Mouse (Mus musculus) G1E (cell line): ENCODE data around the gene Tspan17. TPM values are rescaled to one million over a fixed set of nuclear protein-coding genes. Genes with fewer than 3 reads are reported as not detected.

ENCODE experiments used
- ATAC-seq: 2 replicates; pipeline ENCODE4 v1.8.0; 2016; ENCODE audit warnings: mild to moderate bottlenecking; ENCODE audit not compliant: insufficient number of reproducible peaks, poor library complexity, low FRiP score, severe bottlenecking; ENCODE audit errors: extremely low read depth
- DNase-seq: peaks from one replicate; pipeline ENCODE4 v3.0.0; 2012; ENCODE audit warnings: low spot score
- H3K27me3 ChIP-seq: 2 replicates; pipeline ENCODE4 v1.6.1; 2012; ENCODE audit warnings: mild to moderate bottlenecking, low read length, inconsistent platforms; ENCODE audit not compliant: insufficient read depth
- H3K36me3 ChIP-seq: replicated peaks from 2 replicates; pipeline ENCODE3; 2012; ENCODE audit warnings: mild to moderate bottlenecking, inconsistent platforms
- H3K4me1 ChIP-seq: 2 replicates; pipeline ENCODE4 v1.6.1; 2012; ENCODE audit warnings: low read depth, low read length, inconsistent platforms, mixed read lengths; ENCODE audit not compliant: insufficient read depth
- H3K4me3 ChIP-seq: 2 replicates; pipeline ENCODE4 v1.5.1; 2012; ENCODE audit warnings: low read depth, mild to moderate bottlenecking, inconsistent platforms, low read length, moderate library complexity, mixed read lengths
- H3K9me3 ChIP-seq: replicated peaks from 2 replicates; pipeline ENCODE4 v1.6.1; 2012; ENCODE audit warnings: inconsistent platforms
- CTCF ChIP-seq: IDR thresholded peaks from 2 replicates; pipeline ENCODE4 v1.5.1; 2012; ENCODE audit warnings: low read depth, low read length, inconsistent platforms, mixed read lengths
- GATA1 ChIP-seq: IDR thresholded peaks from 2 replicates; pipeline ENCODE4 v1.6.1; 2012; ENCODE audit warnings: borderline replicate concordance, low read length, inconsistent platforms, mixed read lengths
- GATA2 ChIP-seq: IDR thresholded peaks from 2 replicates; pipeline ENCODE4 v1.6.1; 2012; ENCODE audit warnings: low read depth, low read length, inconsistent platforms, borderline replicate concordance
- POLR2AphosphoS5 ChIP-seq: IDR thresholded peaks from 2 replicates; pipeline ENCODE4 v1.6.1; 2012; ENCODE audit warnings: low read depth, low read length, inconsistent platforms; ENCODE audit not compliant: insufficient replicate concordance
- TAL1 ChIP-seq: conservative IDR thresholded peaks from 2 replicates; pipeline ENCODE4 v1.6.1; 2012; ENCODE audit warnings: low read depth, low read length, inconsistent platforms, mixed read lengths
- polyA plus RNA-seq: library from polyadenylated mRNA; stranded (reverse); fragments of >175 nt; gene quantifications from 2 replicates; pipeline ENCODE4 v1.2.3, GENCODE M21; 2012
- total RNA-seq, 2 experiments: library from RNA; stranded (forward) in 1 of 2; stranded (reverse) in 1 of 2; fragments of 200-1000 nt in 1 of 2; fragments of >200 nt in 1 of 2; fragmentation: Nextera tagmentation in 1 of 2; gene quantifications; 2 replicates each; pipeline ENCODE4 v1.2.3; 2014 to 2017

Tspan17 gene
- total and polyA plus RNA-seq, 3 experiments = 0.43 to 2.0 (median 1.7) TPM

- no peak within 1 kb of the TSS for H3K4me3 ChIP-seq
- H3K27me3 ChIP-seq = no peaks in the 10 kb centered on the region
- H3K36me3 ChIP-seq = no peaks in the 10 kb centered on the region
- DNase-seq (no peak), ATAC-seq (no peak)
- H3K4me1 ChIP-seq = no peaks in the 10 kb centered on the region
- TF ChIP-seq GATA1 = no peak
- no peak for TF ChIP-seq GATA2
- TF ChIP-seq TAL1 = no peak
- no peak for TF ChIP-seq CTCF
- TF ChIP-seq POLR2AphosphoS5 = no peak
- peaks cover 15% of the 10 kb centered on the region for H3K9me3 ChIP-seq
Measured at GRCm38 (mm10) chr13:54749864-54750411, 39.2 kb upstream of the Tspan17 start, which contains the start of gene Gprin1. Gprin1 (minus strand) TSS chr13:54749874.

- no peak for TF ChIP-seq GATA1
- TF ChIP-seq TAL1 = no peak
- no peak for TF ChIP-seq CTCF
- no peak for TF ChIP-seq POLR2AphosphoS5
- no peak for TF ChIP-seq GATA2
- Histone ChIP-seq H3K4me1 (no peaks in the 10 kb centered on the region), H3K27me3 (no peaks in the 10 kb centered on the region), H3K9me3 (peaks cover 15% of the 10 kb centered on the region), H3K4me3 (no peak overlapping the region), H3K36me3 (no peaks in the 10 kb centered on the region)
- ATAC-seq = no peak
- DNase-seq = no peak
Measured at GRCm38 (mm10) chr13:54750699-54751098, 38.5 kb upstream of the Tspan17 start.

GRCm38 (mm10) chr13:54752656-54753055, 36.5 kb upstream of the Tspan17 start:
- H3K4me1 ChIP-seq = no peaks in the 10 kb centered on the region
- ATAC-seq = no peak
- no peaks in the 10 kb centered on the region for H3K36me3 ChIP-seq
- H3K27me3 ChIP-seq = no peaks in the 10 kb centered on the region
- H3K9me3 ChIP-seq = peaks cover 15% of the 10 kb centered on the region
- no peak overlapping the region for H3K4me3 ChIP-seq
- TF ChIP-seq CTCF (no peak), GATA2 (no peak), TAL1 (no peak), POLR2AphosphoS5 (no peak), GATA1 (no peak)
- no peak for DNase-seq

GRCm38 (mm10) chr13:54753733-54754132, 35.4 kb upstream of the Tspan17 start:
- Histone ChIP-seq H3K36me3 (no peaks in the 10 kb centered on the region), H3K4me1 (no peaks in the 10 kb centered on the region), H3K9me3 (peaks cover 14% of the 10 kb centered on the region), H3K27me3 (no peaks in the 10 kb centered on the region; the same call in 1 of the 2 replicates), H3K4me3 (no peak overlapping the region; the same call in 1 of the 2 replicates)
- TF ChIP-seq GATA2 (no peak), GATA1 (no peak), POLR2AphosphoS5 (no peak), TAL1 (no peak), CTCF (no peak)
- no peak for DNase-seq
- no peak for ATAC-seq

- ATAC-seq = no peak
- no peak overlapping the region for H3K4me3 ChIP-seq
- DNase-seq = no peak
- H3K36me3 ChIP-seq = no peaks in the 10 kb centered on the region
- peaks cover 7% of the 10 kb centered on the region for H3K9me3 ChIP-seq
- no peaks in the 10 kb centered on the region for H3K4me1 ChIP-seq
- H3K27me3 ChIP-seq = no peaks in the 10 kb centered on the region; the same call in 1 of the 2 replicates
- TF ChIP-seq GATA2 (no peak), CTCF (no peak), GATA1 (no peak), TAL1 (no peak), POLR2AphosphoS5 (no peak)
Measured at GRCm38 (mm10) chr13:54754169-54755080, 34.8 kb upstream of the Tspan17 start.

GRCm38 (mm10) chr13:54755201-54755830, 33.9 kb upstream of the Tspan17 start:
- TF ChIP-seq POLR2AphosphoS5 (no peak), GATA2 (no peak), TAL1 (no peak), CTCF (no peak), GATA1 (no peak)
- no peak for ATAC-seq
- no peak for DNase-seq
- H3K27me3 ChIP-seq = no peaks in the 10 kb centered on the region; the same call in 1 of the 2 replicates
- H3K4me3 ChIP-seq = no peak overlapping the region
- H3K4me1 ChIP-seq = no peaks in the 10 kb centered on the region
- H3K9me3 ChIP-seq = no peaks in the 10 kb centered on the region
- H3K36me3 ChIP-seq = no peaks in the 10 kb centered on the region
